Mouse (Mus musculus) bone marrow, adult 2 months (tissue): Measurements from ENCODE around the gene Plekhj1. TPM values are rescaled to one million over a fixed set of nuclear protein-coding genes. Genes with fewer than 3 reads are reported as not detected.

ENCODE experiments used
- H3K27ac ChIP-seq: fragments of 200-500 bp; 2 replicates; pipeline ENCODE4 v1.5.1; 2012; ENCODE audit warnings: low read depth, mild to moderate bottlenecking, control low read depth, inconsistent platforms, low read length; ENCODE audit not compliant: control insufficient read depth, poor library complexity, insufficient read depth
- H3K4me1 ChIP-seq: fragments of 200-500 bp; 2 replicates; pipeline ENCODE4 v1.6.1; 2011; ENCODE audit warnings: low read length; ENCODE audit not compliant: control insufficient read depth, insufficient read depth
- H3K4me3 ChIP-seq: fragments of 200-500 bp; replicated peaks from 2 replicates; pipeline ENCODE3; 2011; ENCODE audit warnings: mild to moderate bottlenecking, low read depth, low read length, control low read depth; ENCODE audit not compliant: control insufficient read depth
- CTCF ChIP-seq: fragments of 200-500 bp; IDR thresholded peaks from 2 replicates; pipeline ENCODE4 v1.5.1; 2011; ENCODE audit warnings: low read length, control low read depth; ENCODE audit not compliant: control insufficient read depth, insufficient read depth
- POLR2A ChIP-seq: fragments of 200-500 bp; IDR thresholded peaks from 2 replicates; pipeline ENCODE4 v1.6.1; 2011; ENCODE audit warnings: low read depth, mild to moderate bottlenecking, control low read depth, low read length, borderline replicate concordance; ENCODE audit not compliant: control insufficient read depth
- WGBS: fragments of 180-500 bp; shearing (Covaris S2); methylation state at CpG from one replicate; pipeline ENCODE4 v1.1.7; 2018; 5-methylcytosine and 5-hydroxymethylcytosine counted together
- polyA plus RNA-seq: library from polyadenylated mRNA; stranded (reverse); fragments of >200 nt; gene quantifications from 2 replicates; pipeline ENCODE4 v1.2.4, GENCODE M21; 2011; ENCODE audit warnings: low replicate concordance; ENCODE audit not compliant: missing spikeins, insufficient read depth, insufficient read length

Plekhj1 gene
- polyA plus RNA-seq, 1 experiment, result 186 TPM

DNA sequence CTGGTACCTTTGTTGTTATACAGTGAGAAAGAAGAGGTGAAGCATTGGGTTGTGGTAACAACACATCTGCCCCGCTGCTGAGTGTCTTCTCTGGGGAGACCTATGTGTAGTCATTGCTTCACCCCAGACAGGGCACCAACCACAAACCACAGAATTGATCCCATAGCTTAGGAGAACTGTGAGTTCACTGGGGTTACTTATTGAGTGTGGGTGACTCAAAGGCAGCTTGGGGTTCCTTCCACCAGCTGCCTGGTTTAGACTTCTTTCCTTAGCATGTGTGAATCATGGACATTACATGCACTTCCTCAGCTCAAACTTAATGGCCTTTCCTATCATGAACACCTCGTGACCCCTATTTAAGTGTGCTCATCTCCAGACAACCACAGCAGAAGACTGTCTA lies 34.9 kb downstream of the Plekhj1 start:
- TF ChIP-seq CTCF, result no peak
- no peak for TF ChIP-seq POLR2A
- 30% methylated on average over 2 of the region's 2 CpGs for WGBS
- Histone ChIP-seq H3K27ac (no peak overlapping the region), H3K4me3 (no peak overlapping the region), H3K4me1 (peaks cover 3% of the 10 kb centered on the region)

DNA sequence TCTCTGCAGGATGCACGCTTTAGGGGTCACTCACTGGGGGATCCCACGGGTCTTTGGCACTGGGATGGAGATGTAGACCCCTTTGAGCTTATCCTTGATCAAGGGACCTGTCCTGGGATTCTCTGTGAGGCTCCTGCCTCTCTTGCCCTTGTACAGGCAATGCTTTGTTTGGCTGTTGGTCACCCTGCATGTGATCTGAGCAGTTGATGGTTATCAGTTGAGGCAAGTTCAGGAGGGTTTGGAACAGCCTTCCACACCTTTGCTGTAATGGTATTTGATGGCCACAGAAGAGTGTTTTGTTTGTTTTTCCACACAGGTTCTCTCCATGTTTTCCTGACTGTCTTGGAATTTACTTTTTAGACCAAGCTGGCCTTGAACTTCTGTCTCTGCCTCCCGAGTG lies 36.6 kb downstream of the Plekhj1 start:
- Histone ChIP-seq H3K27ac (no peak overlapping the region), H3K4me1 (peaks cover 6% of the 10 kb centered on the region), H3K4me3 (no peak overlapping the region)
- TF ChIP-seq CTCF (no peak), POLR2A (no peak)
- 77% methylated on average over 3 of the region's 3 CpGs for WGBS

DNA sequence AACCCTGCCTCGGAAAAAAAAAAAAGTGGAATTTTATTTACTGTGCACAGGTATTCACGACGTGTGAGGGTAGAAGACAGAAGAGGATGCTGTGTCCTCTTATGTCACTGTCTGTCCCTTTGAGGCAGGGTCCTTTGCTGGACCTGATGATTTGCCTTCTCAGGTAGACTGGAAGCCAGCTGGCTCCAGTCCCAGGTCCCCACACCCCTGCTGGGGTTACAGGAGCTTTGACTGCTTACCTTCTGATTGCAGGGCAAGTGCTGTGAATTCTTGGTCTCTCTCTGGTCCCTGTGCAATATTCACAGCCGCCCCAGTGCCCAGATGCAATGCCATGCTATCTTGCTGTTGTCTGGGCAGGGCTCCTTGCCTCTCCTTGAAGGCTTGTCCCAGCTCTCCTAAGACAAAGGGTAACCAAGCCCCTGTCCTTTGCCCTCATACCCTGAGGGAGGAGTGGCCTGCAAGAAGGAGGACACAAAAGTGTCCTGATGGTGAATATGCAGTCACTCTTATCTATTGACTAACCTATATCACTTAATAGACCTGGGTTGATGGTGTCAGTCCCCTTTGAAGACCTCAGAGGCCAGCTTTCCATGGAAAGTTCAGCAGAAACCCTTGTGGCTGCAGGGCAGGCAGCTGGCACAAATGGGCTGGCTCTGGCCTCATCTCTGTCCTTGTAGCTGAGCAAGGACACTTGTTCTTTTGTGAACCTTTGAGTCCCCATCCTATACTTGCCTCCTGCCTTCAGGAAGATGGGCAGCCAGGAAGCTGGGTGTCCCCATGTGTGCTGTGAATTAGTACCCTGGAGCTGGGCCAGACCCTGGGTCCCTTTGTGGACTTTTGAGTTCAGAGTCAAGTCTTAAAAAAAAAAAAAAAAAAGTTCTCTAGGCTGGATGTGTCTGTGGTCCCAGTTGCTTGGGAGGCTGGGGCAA lies 37.6 kb downstream of the Plekhj1 start:
- WGBS, result 91% methylated on average over 4 of the region's 4 CpGs
- H3K4me3 ChIP-seq, result no peak overlapping the region
- H3K4me1 ChIP-seq, result peaks cover 11% of the 10 kb centered on the region
- TF ChIP-seq CTCF, result no peak
- TF ChIP-seq POLR2A, result no peak
- H3K27ac ChIP-seq, result no peak overlapping the region

DNA sequence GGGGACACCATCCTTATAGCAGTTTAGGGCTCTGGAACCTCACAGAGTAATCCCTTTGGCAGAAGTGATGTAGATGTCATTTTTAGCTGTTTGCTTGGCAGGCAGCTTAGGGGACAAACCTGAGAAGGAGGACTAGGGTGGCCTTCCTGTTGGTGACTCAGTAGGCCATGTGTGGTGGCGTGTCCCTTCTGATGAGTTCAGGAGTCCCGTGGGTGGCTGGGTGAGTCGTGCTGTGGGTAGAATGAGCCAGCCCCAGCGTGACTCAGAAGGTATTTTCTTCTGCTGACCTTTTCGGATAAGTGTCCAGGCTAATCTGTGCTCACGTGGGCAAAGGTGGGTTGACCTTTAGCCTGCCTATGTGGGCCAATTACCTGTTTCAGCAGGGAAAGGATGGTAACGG lies 39.8 kb downstream of the Plekhj1 start:
- no peak overlapping the region for H3K27ac ChIP-seq
- 69% methylated on average over 7 of the region's 7 CpGs for WGBS
- TF ChIP-seq POLR2A, result no peak
- no peak for TF ChIP-seq CTCF
- peaks cover 11% of the 10 kb centered on the region for H3K4me1 ChIP-seq
- H3K4me3 ChIP-seq, result no peak overlapping the region

DNA sequence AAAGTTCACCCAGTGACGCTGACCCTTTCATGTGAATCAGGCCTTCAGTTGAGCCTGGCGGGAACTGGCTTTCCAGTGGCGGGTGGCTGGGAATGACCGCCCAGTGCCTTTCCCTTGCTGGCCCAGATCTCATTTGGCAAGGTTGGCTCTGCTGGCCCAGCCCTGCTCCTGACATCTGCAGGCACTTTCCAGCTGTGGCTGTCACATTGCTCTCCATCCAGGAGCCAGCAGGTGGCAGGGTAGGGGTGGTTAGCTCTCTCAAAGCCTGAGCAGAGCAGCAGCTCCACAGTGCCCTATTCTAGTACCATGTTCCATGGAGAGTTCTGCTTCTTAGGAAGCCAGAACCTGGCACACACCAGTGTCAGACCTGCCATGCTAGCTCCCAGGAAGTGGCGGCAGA lies 40.7 kb downstream of the Plekhj1 start:
- H3K27ac ChIP-seq, result no peak overlapping the region
- 53% methylated on average over 5 of the region's 5 CpGs for whole genome bisulfite sequencing
- TF ChIP-seq POLR2A (no peak), CTCF (peak; percentile 70)
- peak overlapping the region; percentile 22 for H3K4me3 ChIP-seq
- peaks cover 8% of the 10 kb centered on the region for H3K4me1 ChIP-seq

DNA sequence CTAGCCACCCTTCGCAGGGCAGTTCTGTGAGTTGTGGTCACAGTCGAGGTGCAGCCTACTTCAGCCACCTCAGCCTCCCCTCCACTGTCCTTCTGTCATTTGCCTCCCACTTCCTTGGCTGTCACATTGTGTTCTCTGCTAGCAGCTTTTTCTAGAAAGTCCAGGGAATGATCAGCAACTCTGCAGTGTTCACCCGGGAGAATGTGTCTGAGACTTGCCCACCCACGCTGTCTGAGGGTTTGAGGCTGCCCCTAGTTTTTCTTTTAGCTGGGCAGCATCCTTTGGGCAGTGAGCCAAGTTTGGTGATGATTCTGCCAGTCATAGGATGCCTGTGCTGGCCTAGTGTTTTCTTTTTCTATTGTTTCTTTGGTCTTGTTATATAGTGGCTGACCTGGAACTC lies 41.5 kb downstream of the Plekhj1 start:
- WGBS, result 52% methylated on average over 4 of the region's 4 CpGs
- H3K4me1 ChIP-seq, result peaks cover 9% of the 10 kb centered on the region
- H3K27ac ChIP-seq, result no peak overlapping the region; the same call in 1 of the 2 replicates
- H3K4me3 ChIP-seq, result peak overlapping the region; percentile 90
- no peak for TF ChIP-seq CTCF
- TF ChIP-seq POLR2A, result no peak

DNA sequence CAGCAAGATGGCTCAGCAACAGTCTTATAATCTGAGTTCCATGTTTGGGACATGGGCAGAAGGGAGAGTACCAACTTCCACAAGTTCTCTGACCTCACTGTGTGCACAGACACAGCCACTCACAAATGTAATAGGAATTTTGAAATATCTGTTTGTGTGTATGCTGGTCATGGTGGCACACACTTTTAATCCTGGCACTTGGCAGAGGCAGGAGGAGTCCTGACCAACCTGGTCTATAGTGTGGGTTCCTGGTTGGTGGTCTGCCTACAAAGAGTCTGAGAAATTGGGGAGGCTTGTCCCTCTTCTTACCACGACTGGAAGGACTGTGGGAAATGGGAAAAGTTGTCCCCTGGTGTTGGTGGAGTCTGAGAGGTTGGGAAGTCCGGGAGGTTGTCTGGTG lies 41.9 kb downstream of the Plekhj1 start:
- Histone ChIP-seq H3K27ac (no peak overlapping the region), H3K4me3 (peak overlapping the region; percentile 90), H3K4me1 (peaks cover 9% of the 10 kb centered on the region)
- WGBS, result 58% methylated on average over 2 of the region's 2 CpGs
- no peak for TF ChIP-seq POLR2A
- TF ChIP-seq CTCF, result no peak

DNA sequence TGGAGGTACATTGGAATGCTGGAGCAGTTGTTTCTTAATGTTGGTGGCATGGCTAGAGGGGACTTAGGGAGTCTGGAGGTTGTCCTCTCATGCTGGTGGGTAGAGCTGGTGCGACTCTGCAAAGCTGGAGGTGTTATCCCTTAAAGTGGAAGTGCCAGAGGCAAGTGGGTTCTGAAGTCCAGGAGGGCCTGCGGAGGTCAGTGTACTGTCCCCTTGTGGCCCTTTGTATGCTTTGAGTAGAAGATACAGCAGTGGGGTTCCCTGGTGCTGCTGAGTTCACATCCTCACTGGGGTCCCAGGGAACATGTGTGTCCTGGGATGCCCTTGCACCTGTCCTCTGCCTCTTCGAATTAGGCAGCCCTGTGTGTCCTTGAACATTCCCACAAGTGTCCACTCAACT lies 42.3 kb downstream of the Plekhj1 start:
- TF ChIP-seq CTCF, result 0 out of 2 replicates have a peak, but pooled peaks have one; percentile 12
- no peak for TF ChIP-seq POLR2A
- H3K27ac ChIP-seq, result no peak overlapping the region
- peak overlapping the region; percentile 90 for H3K4me3 ChIP-seq
- 32% methylated on average over 3 of the region's 3 CpGs for WGBS
- H3K4me1 ChIP-seq, result peaks cover 9% of the 10 kb centered on the region
